Mouse (Mus musculus): ENCODE measurements around the gene Cyp2c29. TPM values are rescaled to one million over a fixed set of nuclear protein-coding genes. Genes with fewer than 3 reads are reported as not detected.
"Not testable (repeated sequence)": the region's sequence is repeated elsewhere in the genome, so short reads cannot be mapped to it uniquely, and the experiment has no call there.

Gene Cyp2c29
- polyA plus RNA-seq (2012; rRNA removed) (not detected in 2 replicates), polyA plus RNA-seq (2014; fragmentation: Nextera tagmentation; extraction: Ambion mirVana) (not detected in 2 replicates)

- DNase-seq (ENCODE audit: low read depth in 3 of 3, low spot score in 3 of 3); H3K36me3 ChIP-seq (replicated peaks; ENCODE audit: control insufficient read depth, insufficient read depth, low read depth); H3K4me1 ChIP-seq (replicated peaks; ENCODE audit: control insufficient read depth in 2 of 2, insufficient read depth in 2 of 2, low read length in 1 of 2); ATAC-seq (ENCODE audit: insufficient read depth); H3K27ac ChIP-seq; H3K4me3 ChIP-seq (ENCODE audit: insufficient read depth in 1 of 2, low read depth in 2 of 2, low read length in 2 of 2); H3K9me3 ChIP-seq (ENCODE audit: control insufficient read depth, low read length); H3K27me3 ChIP-seq (ENCODE audit: control insufficient read depth, insufficient read depth, low read length); H3K4me2 ChIP-seq (ENCODE audit: low read depth); H3K9ac ChIP-seq (replicated peaks): not testable (repeated sequence)
- WGBS (ENCODE audit: insufficient replicate concordance) = no CpG with 5 or more reads among the region's 1 CpGs
Measured at GRCm38 (mm10) chr19:39269105-39269504, at the start of gene Cyp2c29. Cyp2c29 (plus strand) TSS chr19:39269405.

GRCm38 (mm10) chr19:39267036-39267435 is 2.2 kb upstream of the Cyp2c29 start:
- not testable (repeated sequence) for DNase-seq (ENCODE audit: low read depth in 3 of 3, low spot score in 3 of 3); H3K9ac ChIP-seq (replicated peaks); H3K9me3 ChIP-seq (ENCODE audit: control insufficient read depth, low read length); H3K4me2 ChIP-seq (ENCODE audit: low read depth); H3K27ac ChIP-seq; H3K4me3 ChIP-seq (ENCODE audit: insufficient read depth in 1 of 2, low read depth in 2 of 2, low read length in 2 of 2); H3K36me3 ChIP-seq (replicated peaks; ENCODE audit: control insufficient read depth, insufficient read depth, low read depth); H3K27me3 ChIP-seq (ENCODE audit: control insufficient read depth, insufficient read depth, low read length); ATAC-seq (ENCODE audit: insufficient read depth); H3K4me1 ChIP-seq (replicated peaks; ENCODE audit: control insufficient read depth in 2 of 2, insufficient read depth in 2 of 2, low read length in 1 of 2)
- WGBS (ENCODE audit: insufficient replicate concordance) = 43% methylated on average over 2 of the region's 2 CpGs

GRCm38 (mm10) chr19:39282801-39283200 is 13.6 kb downstream of the Cyp2c29 start:
- no peaks in the 10 kb centered on the region for H3K27me3 ChIP-seq (ENCODE audit: control insufficient read depth, insufficient read depth, low read length)
- H3K4me3 ChIP-seq (ENCODE audit: insufficient read depth in 1 of 2, low read depth in 2 of 2, low read length in 2 of 2) = no peak overlapping the region
- no peak for ATAC-seq (ENCODE audit: insufficient read depth)
- no peak for TF ChIP-seq EP300 (IDR thresholded peaks at IDR 0.05; ENCODE audit: low read depth)
- no peak for TF ChIP-seq CTCF (IDR thresholded peaks at IDR 0.05; ENCODE audit: low read depth)
- DNase-seq (ENCODE audit: low read depth in 3 of 3, low spot score in 3 of 3) = no peak
- no peak overlapping the region for H3K9ac ChIP-seq (replicated peaks)
- H3K9me3 ChIP-seq (ENCODE audit: control insufficient read depth, low read length) = no peaks in the 10 kb centered on the region
- H3K36me3 ChIP-seq (replicated peaks; ENCODE audit: control insufficient read depth, insufficient read depth, low read depth) = no peaks in the 10 kb centered on the region
- no peaks in the 10 kb centered on the region for H3K4me1 ChIP-seq (replicated peaks; ENCODE audit: control insufficient read depth in 2 of 2, insufficient read depth in 2 of 2, low read length in 1 of 2)
- no peak overlapping the region for H3K4me2 ChIP-seq (ENCODE audit: low read depth)
- no peak overlapping the region for H3K27ac ChIP-seq

- Histone ChIP-seq H3K9ac (replicated peaks) (no peak overlapping the region), H3K4me3 (ENCODE audit: insufficient read depth in 1 of 2, low read depth in 2 of 2, low read length in 2 of 2) (no peak overlapping the region), H3K9me3 (ENCODE audit: control insufficient read depth, low read length) (no peaks in the 10 kb centered on the region), H3K27ac (no peak overlapping the region), H3K36me3 (replicated peaks; ENCODE audit: control insufficient read depth, insufficient read depth, low read depth) (no peaks in the 10 kb centered on the region), H3K27me3 (ENCODE audit: control insufficient read depth, insufficient read depth, low read length) (no peaks in the 10 kb centered on the region), H3K4me1 (replicated peaks; ENCODE audit: control insufficient read depth in 2 of 2, insufficient read depth in 2 of 2, low read length in 1 of 2) (no peaks in the 10 kb centered on the region), H3K4me2 (ENCODE audit: low read depth) (no peak overlapping the region)
- ATAC-seq (ENCODE audit: insufficient read depth) (no peak), DNase-seq (ENCODE audit: low read depth in 3 of 3, low spot score in 3 of 3) (no peak)
- TF ChIP-seq CTCF (IDR thresholded peaks at IDR 0.05; ENCODE audit: low read depth) = no peak
- TF ChIP-seq EP300 (IDR thresholded peaks at IDR 0.05; ENCODE audit: low read depth) = no peak
Measured at GRCm38 (mm10) chr19:39285637-39286036, 16.4 kb downstream of the Cyp2c29 start.

- Histone ChIP-seq H3K27me3 (ENCODE audit: control insufficient read depth, insufficient read depth, low read length) (no peaks in the 10 kb centered on the region), H3K27ac (no peak overlapping the region)
- no peak for ATAC-seq (ENCODE audit: insufficient read depth)
Measured at GRCm38 (mm10) chr19:39286825-39287224, 17.6 kb downstream of the Cyp2c29 start.

GRCm38 (mm10) chr19:39288978-39289377 is 19.8 kb downstream of the Cyp2c29 start:
- DNase-seq (ENCODE audit: low read depth in 3 of 3, low spot score in 3 of 3) = no peak
- H3K4me2 ChIP-seq (ENCODE audit: low read depth) = no peak overlapping the region
- TF ChIP-seq EP300 (IDR thresholded peaks at IDR 0.05; ENCODE audit: low read depth) (no peak), CTCF (IDR thresholded peaks at IDR 0.05; ENCODE audit: low read depth) (no peak)
- WGBS (ENCODE audit: insufficient replicate concordance) = 37% methylated on average over 3 of the region's 3 CpGs
- H3K27me3 ChIP-seq (ENCODE audit: control insufficient read depth, insufficient read depth, low read length) = no peaks in the 10 kb centered on the region
- no peak overlapping the region for H3K27ac ChIP-seq
- no peak for ATAC-seq (ENCODE audit: insufficient read depth)
- no peaks in the 10 kb centered on the region for H3K4me1 ChIP-seq (replicated peaks; ENCODE audit: control insufficient read depth in 2 of 2, insufficient read depth in 2 of 2, low read length in 1 of 2)
- H3K36me3 ChIP-seq (replicated peaks; ENCODE audit: control insufficient read depth, insufficient read depth, low read depth) = no peaks in the 10 kb centered on the region
- H3K9me3 ChIP-seq (ENCODE audit: control insufficient read depth, low read length) = no peaks in the 10 kb centered on the region
- no peak overlapping the region for H3K9ac ChIP-seq (replicated peaks)
- no peak overlapping the region for H3K4me3 ChIP-seq (ENCODE audit: insufficient read depth in 1 of 2, low read depth in 2 of 2, low read length in 2 of 2)

More at GRCm38 (mm10) chr19:39286825-39287224, 17.6 kb downstream of the Cyp2c29 start:
- Histone ChIP-seq H3K9ac (replicated peaks) (no peak overlapping the region), H3K4me1 (replicated peaks; ENCODE audit: control insufficient read depth in 2 of 2, insufficient read depth in 2 of 2, low read length in 1 of 2) (no peaks in the 10 kb centered on the region), H3K36me3 (replicated peaks; ENCODE audit: control insufficient read depth, insufficient read depth, low read depth) (no peaks in the 10 kb centered on the region), H3K9me3 (ENCODE audit: control insufficient read depth, low read length) (no peaks in the 10 kb centered on the region), H3K4me2 (ENCODE audit: low read depth) (no peak overlapping the region), H3K4me3 (ENCODE audit: insufficient read depth in 1 of 2, low read depth in 2 of 2, low read length in 2 of 2) (no peak overlapping the region)
- no peak for TF ChIP-seq CTCF (IDR thresholded peaks at IDR 0.05; ENCODE audit: low read depth)
- no peak for TF ChIP-seq EP300 (IDR thresholded peaks at IDR 0.05; ENCODE audit: low read depth)
- 52% methylated on average over 4 of the region's 4 CpGs for WGBS (ENCODE audit: insufficient replicate concordance)
- DNase-seq (ENCODE audit: low read depth in 3 of 3, low spot score in 3 of 3) = no peak

Other genes with a start within 250 kb of the Cyp2c29 start
- not detected in 2 replicates for gene Cyp2c65, start 208.4 kb upstream of the Cyp2c29 start, polyA plus RNA-seq (2012; rRNA removed)
- gene Cyp2c65, start 208.4 kb upstream of the Cyp2c29 start, polyA plus RNA-seq (2014; fragmentation: Nextera tagmentation; extraction: Ambion mirVana) = not detected in 2 replicates
- not detected in 2 replicates for gene Cyp2c66, start 155.5 kb upstream of the Cyp2c29 start, polyA plus RNA-seq (2012; rRNA removed)
- not detected in 2 replicates for gene Cyp2c66, start 155.5 kb upstream of the Cyp2c29 start, polyA plus RNA-seq (2014; fragmentation: Nextera tagmentation; extraction: Ambion mirVana)
- gene Cyp2c38, start 193.7 kb downstream of the Cyp2c29 start, polyA plus RNA-seq (2012; rRNA removed) = not detected in 2 replicates
- gene Cyp2c38, start 193.7 kb downstream of the Cyp2c29 start, polyA plus RNA-seq (2014; fragmentation: Nextera tagmentation; extraction: Ambion mirVana) = not detected in 2 replicates
- not detected in 2 replicates for gene Cyp2c39, start 241.5 kb downstream of the Cyp2c29 start, polyA plus RNA-seq (2012; rRNA removed)
- gene Cyp2c39, start 241.5 kb downstream of the Cyp2c29 start, polyA plus RNA-seq (2014; fragmentation: Nextera tagmentation; extraction: Ambion mirVana) = not detected in 2 replicates